Mouse (Mus musculus): Measurements from ENCODE around the gene 1700019D03Rik. TPM values are rescaled to one million over a fixed set of nuclear protein-coding genes. Genes with fewer than 3 reads are reported as not detected.
A peak's percentile ranks its signal among the peaks of the same experiment; 100 is the strongest.
"Not testable (repeated sequence)": the region's sequence is repeated elsewhere in the genome, so short reads cannot be mapped to it uniquely, and the experiment has no call there.

1700019D03Rik gene
- polyA plus RNA-seq, 1 experiment from 2014 or later: 1.4 TPM

DNA sequence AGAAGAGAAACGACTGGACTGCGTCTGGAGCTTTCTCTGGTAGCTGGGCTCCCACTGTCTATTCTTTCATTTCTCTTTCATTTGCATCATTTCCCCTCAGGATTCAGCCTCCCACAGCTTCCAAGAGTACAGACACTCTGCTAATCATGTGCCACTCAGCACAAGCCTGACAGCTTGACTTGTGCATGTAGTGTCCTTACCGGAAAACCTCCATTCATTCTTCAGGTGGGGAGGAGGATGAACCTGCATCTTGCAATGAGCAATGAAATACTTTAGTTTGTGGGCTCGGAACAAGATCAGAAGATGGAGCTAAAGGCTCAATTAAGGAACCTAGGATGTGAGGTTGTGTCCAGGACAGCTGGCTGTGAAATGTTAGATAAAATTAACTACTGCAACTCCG is 67.8 kb downstream of the 1700019D03Rik start:
- DNase-seq (no peak), ATAC-seq (no peak)
- no peaks in the 10 kb centered on the region for H3K36me3 ChIP-seq (replicated peaks; ENCODE audit: insufficient read depth, low read length)
- no peaks in the 10 kb centered on the region for H3K9me3 ChIP-seq (ENCODE audit: low read length)
- 5% methylated on average over 5 of the region's 5 CpGs for WGBS (ENCODE audit: insufficient replicate concordance)
- H3K4me1 ChIP-seq (ENCODE audit: insufficient read depth): peaks cover 13% of the 10 kb centered on the region
- peak overlapping the region; percentile 88 for H3K4me2 ChIP-seq (ENCODE audit: low read depth, low read length)
- no peak overlapping the region for H3K27ac ChIP-seq (ENCODE audit: low read depth)
- H3K27me3 ChIP-seq (ENCODE audit: insufficient read depth, low read length): no peaks in the 10 kb centered on the region
- H3K4me3 ChIP-seq (ENCODE audit: low read depth, low read length): peak overlapping the region; percentile 48
- TF ChIP-seq EP300 (IDR thresholded peaks at IDR 0.05; ENCODE audit: low read depth) (no peak), CTCF (IDR thresholded peaks at IDR 0.05; ENCODE audit: low read depth) (no peak)
- H3K9ac ChIP-seq (replicated peaks): peak overlapping the region; percentile 43; the same call in 1 of the 2 replicates

- no peaks in the 10 kb centered on the region for H3K27me3 ChIP-seq (ENCODE audit: insufficient read depth, low read length)
- peak; percentile 64 for ATAC-seq
- H3K4me1 ChIP-seq (ENCODE audit: insufficient read depth): peaks cover 13% of the 10 kb centered on the region
- H3K9ac ChIP-seq (replicated peaks): no peak overlapping the region; the same call in 1 of the 2 replicates
- TF ChIP-seq EP300 (IDR thresholded peaks at IDR 0.05; ENCODE audit: low read depth): no peak
- no peak for TF ChIP-seq CTCF (IDR thresholded peaks at IDR 0.05; ENCODE audit: low read depth)
- H3K9me3 ChIP-seq (ENCODE audit: low read length): no peaks in the 10 kb centered on the region
- no peaks in the 10 kb centered on the region for H3K36me3 ChIP-seq (replicated peaks; ENCODE audit: insufficient read depth, low read length)
- WGBS (ENCODE audit: insufficient replicate concordance): 13% methylated on average over 5 of the region's 5 CpGs
- no peak for DNase-seq
- peak overlapping the region; percentile 88 for H3K4me2 ChIP-seq (ENCODE audit: low read depth, low read length)
- peak overlapping the region; percentile 48 for H3K4me3 ChIP-seq (ENCODE audit: low read depth, low read length)
- no peak overlapping the region; the same call in 1 of the 2 replicates for H3K27ac ChIP-seq (ENCODE audit: low read depth)
Observed at GRCm38 (mm10) chr1:52951146-52951868, 68.7 kb downstream of the 1700019D03Rik start.

DNA sequence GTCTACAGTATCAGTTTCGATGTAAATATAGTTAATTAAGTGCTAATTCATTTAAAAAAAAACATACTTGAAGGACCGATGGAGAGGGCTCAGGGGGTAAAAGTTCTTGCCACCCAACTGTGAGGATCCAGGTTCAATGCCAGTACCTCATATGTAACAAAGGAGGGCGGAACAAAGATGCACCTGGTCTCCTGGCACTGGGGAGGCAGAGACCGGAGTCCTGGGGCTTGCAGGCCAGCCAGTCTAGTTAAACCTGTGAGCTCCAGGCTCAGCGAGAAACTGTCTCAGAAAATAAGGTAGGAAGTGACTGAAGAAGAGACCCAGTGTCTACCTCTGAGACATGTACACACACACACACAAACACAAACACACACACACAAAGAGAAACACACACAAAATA is 72.1 kb downstream of the 1700019D03Rik start:
- WGBS (ENCODE audit: insufficient replicate concordance): 77% methylated on average over 5 of the region's 5 CpGs
- Histone ChIP-seq H3K4me2 (ENCODE audit: low read depth, low read length) (no peak overlapping the region), H3K9me3 (ENCODE audit: low read length) (no peaks in the 10 kb centered on the region), H3K36me3 (replicated peaks; ENCODE audit: insufficient read depth, low read length) (no peaks in the 10 kb centered on the region), H3K27me3 (ENCODE audit: insufficient read depth, low read length) (no peaks in the 10 kb centered on the region), H3K9ac (replicated peaks) (no peak overlapping the region), H3K4me1 (ENCODE audit: insufficient read depth) (peaks cover 7% of the 10 kb centered on the region), H3K27ac (ENCODE audit: low read depth) (no peak overlapping the region), H3K4me3 (ENCODE audit: low read depth, low read length) (no peak overlapping the region)
- TF ChIP-seq CTCF (IDR thresholded peaks at IDR 0.05; ENCODE audit: low read depth): no peak
- no peak for TF ChIP-seq EP300 (IDR thresholded peaks at IDR 0.05; ENCODE audit: low read depth)
- ATAC-seq (no peak), DNase-seq (no peak)

DNA sequence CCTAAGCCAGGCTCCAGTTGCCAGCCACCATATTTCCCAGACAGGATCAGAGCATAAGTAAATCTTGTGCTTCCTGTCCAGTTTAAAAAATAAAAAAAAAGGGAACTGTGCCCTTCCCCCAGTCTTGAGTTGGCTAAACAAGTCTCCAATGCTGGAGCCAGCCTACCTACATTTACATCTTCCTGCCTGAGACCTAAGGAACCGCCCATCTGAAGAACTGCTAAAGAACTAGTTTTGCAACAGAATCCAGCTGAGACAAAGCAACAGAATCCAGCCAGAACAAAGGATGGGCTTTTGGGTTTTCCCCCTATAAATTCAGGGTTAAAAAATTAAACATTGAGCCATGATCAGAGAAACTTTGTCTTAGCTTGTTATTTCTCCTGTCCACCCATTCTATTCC is 81.0 kb downstream of the 1700019D03Rik start:
- no peaks in the 10 kb centered on the region for H3K4me1 ChIP-seq (ENCODE audit: insufficient read depth)
- WGBS (ENCODE audit: insufficient replicate concordance): 77% methylated on average over 1 of the region's 1 CpGs
- H3K27ac ChIP-seq (ENCODE audit: low read depth): no peak overlapping the region
- H3K36me3 ChIP-seq (replicated peaks; ENCODE audit: insufficient read depth, low read length): no peaks in the 10 kb centered on the region
- no peak overlapping the region for H3K4me2 ChIP-seq (ENCODE audit: low read depth, low read length)
- DNase-seq: no peak
- H3K9ac ChIP-seq (replicated peaks): no peak overlapping the region
- H3K4me3 ChIP-seq (ENCODE audit: low read depth, low read length): no peak overlapping the region
- TF ChIP-seq CTCF (IDR thresholded peaks at IDR 0.05; ENCODE audit: low read depth) (no peak), EP300 (IDR thresholded peaks at IDR 0.05; ENCODE audit: low read depth) (no peak)
- no peak for ATAC-seq
- H3K9me3 ChIP-seq (ENCODE audit: low read length): peaks cover 8% of the 10 kb centered on the region; the same call in 1 of the 2 replicates
- no peaks in the 10 kb centered on the region for H3K27me3 ChIP-seq (ENCODE audit: insufficient read depth, low read length)

DNA sequence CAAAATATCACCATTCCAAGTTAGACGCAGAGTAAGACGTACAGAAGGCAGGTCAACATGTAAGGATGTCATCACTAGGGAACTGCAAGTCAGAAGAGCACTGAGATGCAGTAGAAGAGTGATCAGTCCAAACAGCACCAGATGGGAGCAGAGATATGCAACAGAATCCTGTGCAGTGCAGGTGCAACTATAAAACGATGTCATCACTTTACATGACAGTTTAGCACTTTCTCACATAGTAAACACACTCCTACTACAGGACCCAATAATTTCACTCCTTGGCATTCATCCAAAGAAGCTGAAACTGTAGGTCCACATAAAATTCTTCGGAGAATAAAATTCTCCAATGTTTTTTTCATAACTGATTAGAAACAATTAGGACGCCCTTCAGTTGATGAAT is 85.5 kb downstream of the 1700019D03Rik start:
- Histone ChIP-seq H3K9ac (replicated peaks) (no peak overlapping the region), H3K27me3 (ENCODE audit: insufficient read depth, low read length) (no peaks in the 10 kb centered on the region), H3K4me2 (ENCODE audit: low read depth, low read length) (no peak overlapping the region), H3K4me1 (ENCODE audit: insufficient read depth) (no peaks in the 10 kb centered on the region), H3K9me3 (ENCODE audit: low read length) (peaks cover 8% of the 10 kb centered on the region; the same call in 1 of the 2 replicates), H3K36me3 (replicated peaks; ENCODE audit: insufficient read depth, low read length) (no peaks in the 10 kb centered on the region), H3K27ac (ENCODE audit: low read depth) (no peak overlapping the region), H3K4me3 (ENCODE audit: low read depth, low read length) (no peak overlapping the region)
- TF ChIP-seq CTCF (IDR thresholded peaks at IDR 0.05; ENCODE audit: low read depth) (no peak), EP300 (IDR thresholded peaks at IDR 0.05; ENCODE audit: low read depth) (no peak)
- no peak for DNase-seq
- no peak for ATAC-seq
- 83% methylated on average over 5 of the region's 5 CpGs for WGBS (ENCODE audit: insufficient replicate concordance)

- WGBS (ENCODE audit: insufficient replicate concordance): no CpG with 5 or more reads among the region's 1 CpGs
- ATAC-seq; H3K9me3 ChIP-seq (ENCODE audit: low read length); DNase-seq; H3K4me3 ChIP-seq (ENCODE audit: low read depth, low read length); H3K4me1 ChIP-seq (ENCODE audit: insufficient read depth); H3K36me3 ChIP-seq (replicated peaks; ENCODE audit: insufficient read depth, low read length); H3K9ac ChIP-seq (replicated peaks); H3K27ac ChIP-seq (ENCODE audit: low read depth); H3K4me2 ChIP-seq (ENCODE audit: low read depth, low read length); H3K27me3 ChIP-seq (ENCODE audit: insufficient read depth, low read length): not testable (repeated sequence)
Observed at GRCm38 (mm10) chr1:52924482-52924881, 95.5 kb downstream of the 1700019D03Rik start.

GRCm38 (mm10) chr1:52918897-52919296 is 101.1 kb downstream of the 1700019D03Rik start:
- not testable (repeated sequence) for H3K9ac ChIP-seq (replicated peaks); H3K27me3 ChIP-seq (ENCODE audit: insufficient read depth, low read length); H3K36me3 ChIP-seq (replicated peaks; ENCODE audit: insufficient read depth, low read length); ATAC-seq; H3K9me3 ChIP-seq (ENCODE audit: low read length); H3K27ac ChIP-seq (ENCODE audit: low read depth); H3K4me2 ChIP-seq (ENCODE audit: low read depth, low read length); H3K4me3 ChIP-seq (ENCODE audit: low read depth, low read length); DNase-seq; H3K4me1 ChIP-seq (ENCODE audit: insufficient read depth)

Measured in liver, postnatal 0 days (tissue).